In the genomic region with DNA sequence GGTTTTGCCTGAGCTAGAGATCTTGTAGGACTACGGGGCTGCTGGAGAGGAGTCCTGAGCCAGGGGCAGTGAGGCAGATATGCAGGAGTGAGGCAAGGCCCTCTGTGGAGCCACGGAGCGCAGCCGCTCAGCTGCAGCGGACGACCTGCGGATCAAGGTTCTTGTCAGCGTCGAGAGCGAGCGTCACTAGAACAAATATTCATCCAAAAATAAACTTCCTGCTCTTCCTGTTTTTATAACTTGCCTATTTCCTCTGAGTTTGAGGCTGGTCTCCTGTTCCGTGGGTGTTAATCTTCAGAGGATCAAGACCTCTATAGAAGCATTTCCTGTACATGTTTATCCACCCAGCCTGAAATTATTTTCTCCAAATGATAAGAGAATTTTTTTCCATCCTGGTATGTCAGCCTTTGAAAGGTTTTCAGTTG, we compare ENCODE assay signal across 9 mouse cellular contexts. TPM values are rescaled to one million over a fixed set of nuclear protein-coding genes. Genes with fewer than 3 reads are reported as not detected.
A peak's percentile ranks its signal among the peaks of the same experiment; 100 is the strongest.
DNase-seq lines count a peak whose midpoint lies in the region; ATAC-seq and TF ChIP-seq lines count a peak whose summit lies in the region.
"Had no signal": no experiment of that assay in that cellular context is flagged by ENCODE, and none has a peak within 500 bp of the region (broad histone marks: within the 10 kb centered on the region; RNA-seq: fewer than 3 reads in every experiment).

No protein-coding gene starts in this region.

- no peak for TF ChIP-seq POLR2A in small intestine, adult 2 months (IDR thresholded peaks at IDR 0.05; ENCODE audit: low read depth, low read length)

- no peaks in the 10 kb centered on the region for H3K27me3 ChIP-seq in lung, embryonic 14.5 days (ENCODE audit: insufficient read depth, low read length)
- no peaks in the 10 kb centered on the region for H3K27me3 ChIP-seq in small intestine, adult 2 months (ENCODE audit: control insufficient read depth, insufficient read depth, low read length)
- H3K27me3 ChIP-seq in hindbrain, embryonic 14.5 days (ENCODE audit: control insufficient read depth, insufficient read depth, low read length), result no peaks in the 10 kb centered on the region

- H3K27ac ChIP-seq in lung, embryonic 14.5 days (ENCODE audit: low read depth), result peak overlapping the region; percentile 50; the same call in 1 of the 2 replicates
- peak overlapping the region; percentile 45 for H3K27ac ChIP-seq in small intestine, adult 2 months (ENCODE audit: insufficient read depth, low read depth, low read length)
- no peak overlapping the region for H3K27ac ChIP-seq in hindbrain, embryonic 14.5 days

- no peaks in the 10 kb centered on the region for H3K36me3 ChIP-seq in lung, embryonic 14.5 days (ENCODE audit: insufficient read depth)
- H3K36me3 ChIP-seq in small intestine, adult 2 months (ENCODE audit: control insufficient read depth, insufficient read depth, low read length), result 0 out of 2 replicates have a peak, but pooled peaks cover 3% of the 10 kb centered on the region
- H3K36me3 ChIP-seq in hindbrain, embryonic 14.5 days (replicated peaks; ENCODE audit: control insufficient read depth, insufficient read depth), result no peaks in the 10 kb centered on the region

- peak; percentile 72 for DNase-seq in lung, embryonic 14.5 days
- DNase-seq in lung, postnatal 36 days, result no peak
- peak; percentile 61 for DNase-seq in heart, adult 8-10 months (ENCODE audit: low spot score)
- DNase-seq in kidney, postnatal 10 days, result peak; percentile 76
- DNase-seq in ovary, postnatal 14 days (ENCODE audit: low spot score), result no peak
- DNase-seq in hindbrain, embryonic 14.5 days (ENCODE audit: low spot score), result no peak
- no peak for DNase-seq in cerebellum, adult 8-10 months
- DNase-seq: thymus, postnatal 14 days had no signal

- peaks cover 31% of the 10 kb centered on the region for H3K4me1 ChIP-seq in lung, embryonic 14.5 days (ENCODE audit: insufficient read depth)
- H3K4me1 ChIP-seq in small intestine, adult 2 months (ENCODE audit: control insufficient read depth, insufficient read depth, insufficient read length, low read length), result peaks cover 21% of the 10 kb centered on the region
- H3K4me1 ChIP-seq in hindbrain, embryonic 14.5 days (replicated peaks; ENCODE audit: control insufficient read depth, insufficient read depth, low read length), result peaks cover 14% of the 10 kb centered on the region

- WGBS in lung, embryonic 14.5 days, result 12% methylated on average over 12 of the region's 12 CpGs
- WGBS in small intestine, adult 2 months, result 50% methylated on average over 12 of the region's 12 CpGs
- 82% methylated on average over 12 of the region's 12 CpGs for WGBS in hindbrain, embryonic 14.5 days

- H3K4me3 ChIP-seq in lung, embryonic 14.5 days (ENCODE audit: low read depth, low read length), result no peak overlapping the region
- H3K4me3 ChIP-seq in small intestine, adult 2 months (ENCODE audit: low read depth, low read length), result no peak overlapping the region
- no peak overlapping the region for H3K4me3 ChIP-seq in hindbrain, embryonic 14.5 days (replicated peaks; ENCODE audit: low read length)

- peak overlapping the region; percentile 18; the same call in 1 of the 2 replicates for H3K4me2 ChIP-seq in lung, embryonic 14.5 days
- no peak overlapping the region for H3K4me2 ChIP-seq in hindbrain, embryonic 14.5 days (replicated peaks)

- no peak overlapping the region; the same call in 1 of the 2 replicates for H3K9ac ChIP-seq in lung, embryonic 14.5 days
- H3K9ac ChIP-seq in hindbrain, embryonic 14.5 days, result no peak overlapping the region

- no peak for TF ChIP-seq CTCF in lung, embryonic 14.5 days (IDR thresholded peaks at IDR 0.05; ENCODE audit: low read depth)
- no peak for TF ChIP-seq CTCF in small intestine, adult 2 months (IDR thresholded peaks at IDR 0.05; ENCODE audit: extremely low read depth, insufficient read length, insufficient replicate concordance, low read depth, low read length)

- peak; percentile 47 for ATAC-seq in lung, embryonic 14.5 days (ENCODE audit: insufficient read depth)
- ATAC-seq in hindbrain, embryonic 14.5 days (ENCODE audit: low FRiP score), result no peak

- H3K9me3 ChIP-seq in lung, embryonic 14.5 days (ENCODE audit: low read depth, low read length), result no peaks in the 10 kb centered on the region
- H3K9me3 ChIP-seq in hindbrain, embryonic 14.5 days (ENCODE audit: control insufficient read depth, low read length), result no peaks in the 10 kb centered on the region

RNA-seq across cellular contexts. Expression of gene Spred2, which starts 39.6 kb away (rescaled TPM):
- 7.0 and 7.2 TPM in 2 replicates for polyA plus RNA-seq in lung, embryonic 14.5 days (2014; fragmentation: Nextera tagmentation; extraction: Ambion mirVana)
- total RNA-seq in heart, adult 8-10 months (2022), result 10 to 100 TPM; 17.0 to 20.7 (median 20.0) TPM
- 8.2 and 21.2 TPM in 2 replicates for polyA plus RNA-seq in small intestine, adult 2 months (2012; rRNA removed)
- polyA plus RNA-seq in hindbrain, embryonic 14.5 days (2014; fragmentation: Nextera tagmentation; extraction: Ambion mirVana), result 6.4 and 8.0 TPM in 2 replicates

Comparison
In these comparisons a context has a peak if more than half of its experiments do, and no peak if none do; other contexts are left out.
1. DNase-seq: peak in lung, embryonic 14.5 days (single experiment), heart, adult 8-10 months (single experiment) and kidney, postnatal 10 days (single experiment); none in lung, postnatal 36 days (single experiment), ovary, postnatal 14 days (single experiment), hindbrain, embryonic 14.5 days (single experiment) and cerebellum, adult 8-10 months (single experiment).